Mouse (Mus musculus) adrenal gland, adult 8-10 months (tissue): Measurements from ENCODE around the gene Gm1673. TPM values are rescaled to one million over a fixed set of nuclear protein-coding genes. Genes with fewer than 3 reads are reported as not detected.

ENCODE experiments used
- DNase-seq: peaks from one replicate; pipeline ENCODE4 v3.0.0; 2022
- total RNA-seq, 4 experiments: library from RNA; stranded (reverse); gene quantifications; 2 replicates each; pipeline ENCODE4 v1.2.4; 2022

Gene Gm1673
- total RNA-seq, 4 experiments from 2014 or later = 20.2 to 71.9 (median 43.4) TPM

DNA sequence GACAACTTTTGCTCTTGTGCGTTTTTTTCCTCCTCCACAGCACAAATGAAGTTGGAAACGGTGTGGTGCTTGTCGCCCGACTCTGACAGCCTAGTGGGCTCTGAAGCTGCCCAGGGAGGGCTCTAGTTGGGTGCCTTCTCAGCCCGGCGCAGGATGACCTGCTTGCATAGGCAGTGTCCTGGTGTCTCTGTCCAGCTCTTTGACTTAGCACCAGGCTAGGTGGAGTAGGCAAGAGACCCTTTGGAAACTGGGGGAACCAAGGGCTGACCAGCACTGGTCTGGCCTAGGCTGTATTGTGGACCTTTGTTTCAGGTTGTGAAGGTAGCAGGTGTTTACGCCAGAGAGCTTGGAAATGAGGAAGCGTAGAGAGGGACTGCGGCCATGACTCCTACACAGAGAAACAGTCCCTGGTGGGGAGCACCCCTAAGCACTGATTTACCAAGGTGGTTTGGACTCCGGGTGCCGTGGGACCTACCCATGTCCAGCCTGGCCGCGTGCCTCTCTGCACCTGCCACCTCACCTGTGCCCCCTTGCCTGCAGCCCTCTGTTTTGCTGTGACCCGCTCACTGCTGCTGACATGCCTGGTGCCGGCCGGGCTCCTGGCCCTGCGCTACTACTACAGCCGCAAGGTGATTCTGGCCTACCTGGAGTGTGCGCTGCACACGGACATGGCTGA lies 14.7 kb downstream of the Gm1673 start:
- DNase-seq = no peak

DNA sequence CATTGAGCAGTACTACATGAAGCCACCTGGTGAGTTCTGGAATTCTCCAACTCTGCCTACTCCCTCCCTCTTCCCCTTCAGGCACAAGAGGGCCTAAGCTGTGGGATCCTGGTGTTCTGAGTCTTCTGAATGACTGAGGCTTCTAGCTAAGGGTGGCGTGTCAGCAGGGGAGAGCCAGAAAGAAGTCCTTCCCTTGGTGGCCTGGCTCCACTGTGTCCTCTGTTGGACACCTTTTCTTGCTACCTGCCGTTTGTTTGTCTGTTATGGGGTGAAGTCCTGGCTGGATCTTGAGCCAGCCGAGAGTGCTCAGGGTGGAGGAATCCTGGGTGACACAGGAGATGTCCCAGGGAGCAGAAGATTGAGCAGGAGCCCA lies 15.3 kb downstream of the Gm1673 start:
- DNase-seq = no peak

DNA sequence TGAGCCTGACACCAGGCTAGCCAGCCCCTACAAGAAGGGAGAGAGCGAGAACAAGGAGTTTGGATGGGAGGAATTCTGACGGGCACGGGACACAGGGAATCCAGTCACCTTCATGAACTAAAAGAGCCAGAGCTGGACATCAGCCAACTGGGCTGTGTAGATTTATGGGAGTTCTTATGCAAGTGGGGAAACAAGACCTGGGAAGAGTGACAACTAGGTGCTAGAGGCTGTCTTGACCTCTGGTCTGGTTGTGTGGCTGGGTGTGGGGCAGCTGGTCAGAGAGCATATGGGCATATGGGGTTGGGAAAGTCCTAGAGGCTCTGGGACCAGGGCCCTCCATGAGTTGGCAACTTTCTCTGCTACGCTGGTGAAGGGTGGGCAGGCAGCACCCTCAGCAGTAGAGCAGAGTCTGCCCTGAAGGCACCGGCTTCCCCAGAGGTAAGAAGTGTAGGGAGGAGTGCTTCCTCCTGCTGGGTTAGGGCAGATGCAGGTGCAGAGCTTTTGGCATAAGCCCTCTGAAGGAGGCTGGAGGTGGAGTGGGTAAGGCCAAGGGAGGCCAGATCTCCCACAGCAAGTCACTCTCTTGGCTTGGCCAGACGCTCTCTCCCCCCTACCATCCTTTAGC lies 16.3 kb downstream of the Gm1673 start:
- DNase-seq = no peak

DNA sequence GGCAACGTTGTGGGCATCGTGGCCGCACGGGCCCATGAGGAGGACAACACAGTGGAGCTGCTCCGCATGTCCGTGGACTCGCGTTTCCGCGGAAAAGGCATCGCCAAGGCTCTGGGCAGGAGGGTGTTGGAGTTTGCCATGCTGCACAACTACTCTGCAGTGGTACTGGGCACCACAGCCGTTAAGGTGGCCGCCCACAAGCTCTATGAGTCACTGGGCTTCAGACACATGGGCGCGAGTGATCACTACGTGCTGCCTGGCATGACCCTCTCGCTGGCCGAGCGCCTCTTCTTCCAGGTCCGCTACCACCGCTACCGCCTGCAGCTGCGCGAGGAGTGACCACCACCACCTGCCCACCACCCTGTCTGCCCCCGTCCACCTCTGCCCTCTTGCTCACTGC lies 17.6 kb downstream of the Gm1673 start:
- DNase-seq = no peak

DNA sequence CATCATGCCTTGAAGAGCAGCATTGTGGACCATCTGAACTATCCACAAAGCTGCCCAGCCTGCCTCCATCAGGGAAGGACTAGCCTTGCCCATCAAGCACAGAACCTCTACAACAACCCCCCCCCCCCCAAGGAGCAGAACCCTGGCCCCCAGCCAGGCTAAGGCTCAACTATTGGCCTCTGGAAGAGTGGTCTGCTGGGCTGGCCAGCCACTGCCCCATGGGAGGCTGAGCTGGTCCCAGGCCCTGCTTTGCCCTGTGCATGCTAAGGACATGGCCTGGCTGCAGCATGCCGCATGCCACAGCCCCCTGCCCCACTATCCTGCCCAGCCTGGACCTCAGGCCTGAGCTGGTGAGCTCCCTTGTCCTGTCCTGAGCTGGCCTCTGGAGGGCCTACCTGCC lies 18.2 kb downstream of the Gm1673 start:
- no peak for DNase-seq

GRCm38 (mm10) chr5:34002636-34003035 lies 19.4 kb downstream of the Gm1673 start:
- no peak for DNase-seq

DNA sequence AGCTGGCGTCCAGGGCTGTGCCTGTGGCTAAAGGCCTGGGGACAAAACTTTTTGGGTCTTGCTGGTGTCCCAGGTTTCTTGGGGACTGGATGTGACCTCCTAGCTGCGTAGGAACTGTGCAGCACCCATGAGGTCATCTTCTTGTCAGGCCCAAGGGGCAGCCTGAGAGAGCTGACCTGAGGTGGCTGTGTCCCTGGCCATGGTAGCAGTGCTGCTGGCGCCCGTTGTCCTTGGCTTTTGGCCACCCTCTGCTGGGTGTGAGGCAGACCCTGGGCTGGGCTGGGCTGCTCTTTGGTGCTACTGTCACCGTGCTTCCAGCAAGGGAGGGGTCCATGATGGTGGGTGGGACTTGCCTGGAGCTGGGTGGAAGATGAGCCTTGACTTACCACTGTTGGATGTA lies 21.4 kb downstream of the Gm1673 start:
- no peak for DNase-seq

GRCm38 (mm10) chr5:34006832-34007231 lies 23.6 kb downstream of the Gm1673 start:
- no peak for DNase-seq

DNA sequence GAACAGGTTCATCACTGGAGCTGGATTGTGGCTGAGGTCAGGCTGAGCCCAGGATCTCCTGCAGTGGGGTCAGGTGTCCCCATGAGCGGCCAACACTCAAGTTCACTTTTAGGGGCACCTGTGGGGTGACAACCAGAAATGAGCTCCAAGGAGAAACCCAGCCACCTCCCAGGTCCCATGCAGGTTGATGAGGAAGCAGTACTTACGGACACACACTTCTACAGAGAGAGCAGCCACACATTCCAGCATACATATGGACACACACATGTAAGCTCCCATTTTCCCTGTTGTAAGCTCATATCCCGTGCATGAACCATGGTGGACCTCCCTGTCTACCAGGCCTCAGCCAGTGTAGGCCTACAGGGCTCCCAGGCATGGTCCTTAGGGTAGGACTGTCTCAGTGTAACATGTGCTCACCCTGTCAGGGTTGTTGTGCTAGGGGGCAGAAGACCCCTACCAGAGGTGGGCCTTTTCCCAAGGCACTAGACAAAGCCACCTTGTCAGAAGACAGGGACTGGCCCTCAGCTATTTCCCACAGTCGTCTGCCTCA lies 24.2 kb downstream of the Gm1673 start:
- no peak for DNase-seq

- DNase-seq = no peak
These were observed 31.4 kb downstream of the Gm1673 start for GRCm38 (mm10) chr5:34014652-34015051.

DNA sequence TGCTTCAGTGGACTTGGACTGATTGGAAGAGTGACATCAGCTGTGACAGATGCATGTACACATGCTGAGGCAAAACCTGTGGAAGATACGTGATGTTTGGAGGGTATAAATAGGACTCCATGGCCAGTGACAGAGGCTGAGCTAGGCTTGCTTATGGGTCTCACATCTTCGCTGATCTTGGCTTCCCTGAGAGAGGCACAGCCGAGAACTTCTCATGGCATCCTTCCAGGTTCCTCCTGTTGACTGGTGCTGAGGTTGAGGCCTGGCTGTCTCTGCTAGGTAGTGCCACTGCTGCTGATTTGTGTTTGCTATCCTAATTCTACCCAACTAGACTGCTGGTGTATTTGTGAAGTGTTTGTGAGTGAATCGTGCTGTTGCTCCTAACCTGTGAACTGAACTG lies 35.7 kb downstream of the Gm1673 start:
- no peak for DNase-seq

GRCm38 (mm10) chr5:34030101-34030500 lies 46.9 kb downstream of the Gm1673 start:
- DNase-seq = no peak

DNA sequence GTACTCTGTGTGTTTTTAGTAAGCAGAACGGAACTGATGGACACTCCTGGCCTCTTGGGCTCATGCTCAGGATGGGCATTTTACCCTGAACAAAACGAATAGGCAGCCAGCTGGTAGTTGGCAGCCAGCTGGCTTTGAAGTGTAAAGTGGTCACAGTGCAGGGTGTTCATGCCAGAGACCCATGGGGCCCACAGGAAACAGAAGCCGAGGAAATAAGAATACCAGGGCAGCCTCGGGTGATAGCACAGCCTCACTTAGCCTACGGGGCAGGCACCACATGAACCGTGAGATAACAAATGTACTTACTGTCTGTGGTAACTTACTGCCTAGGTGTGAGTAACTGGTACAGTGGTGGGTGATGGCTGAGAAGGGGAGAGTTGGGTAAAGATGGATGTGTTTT lies 47.8 kb downstream of the Gm1673 start:
- no peak for DNase-seq

DNA sequence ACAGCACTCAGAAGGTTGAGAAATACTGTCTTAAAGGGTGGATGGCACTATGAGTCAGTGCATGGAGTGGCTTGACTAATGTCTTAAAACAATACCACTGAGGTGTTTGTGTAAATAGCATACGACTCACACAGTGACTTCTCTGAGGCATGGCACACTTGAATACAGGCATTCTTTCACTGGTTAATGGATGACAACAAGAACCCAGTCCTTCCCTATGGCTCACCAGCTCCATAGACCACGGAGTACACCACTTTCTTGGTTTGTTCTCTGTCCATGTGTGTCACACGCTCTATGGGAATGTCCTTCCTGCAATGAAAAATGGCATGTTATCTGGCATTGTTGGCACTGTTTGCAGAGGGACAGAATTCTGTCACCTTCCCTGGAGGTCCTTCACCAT lies 49.3 kb downstream of the Gm1673 start:
- no peak for DNase-seq

Other genes starting within 250 kb of the Gm1673 start
- 100 to 1,000 TPM in 2 of 4 experiments, 10 to 100 TPM in 2; 96.8 to 124 (median 103) TPM for gene Letm1, start 200.6 kb upstream of the Gm1673 start, total RNA-seq
- gene Nsd2, start 162.7 kb upstream of the Gm1673 start, total RNA-seq = 10 to 100 TPM; 40.6 to 60.1 (median 54.9) TPM
- gene Nelfa, start 47.0 kb upstream of the Gm1673 start, total RNA-seq = 10 to 100 TPM; 19.5 to 29.0 (median 23.2) TPM
- 10 to 100 TPM in 3 of 4 experiments, 1 to 10 TPM in 1; 3.0 to 14.4 (median 11.8) TPM for gene Nat8l, start 12.6 kb downstream of the Gm1673 start, total RNA-seq
- gene Poln, start 186.0 kb downstream of the Gm1673 start, total RNA-seq = 1 to 10 TPM; 2.5 to 7.1 (median 5.3) TPM
- 1 to 10 TPM; 6.5 to 7.8 (median 7.7) TPM for gene Haus3, start 186.1 kb downstream of the Gm1673 start, total RNA-seq
- gene Mxd4, start 204.3 kb downstream of the Gm1673 start, total RNA-seq = 100 to 1,000 TPM; 118 to 131 (median 125) TPM